Mouse (Mus musculus) telencephalon, adult 2 months (tissue): ENCODE measurements around the gene Timmdc1.
"Not testable (repeated sequence)": the region's sequence is repeated elsewhere in the genome, so short reads cannot be mapped to it uniquely, and the experiment has no call there.

Experiments used
- DNase-seq: peaks from one replicate; pipeline ENCODE4 v3.0.0-alpha.2; 2011; ENCODE audit warnings: low read depth, low spot score

The Timmdc1 gene

GRCm38 (mm10) chr16:38496604-38497140 lies 25.8 kb downstream of the Timmdc1 start:
- no peak for DNase-seq

DNA sequence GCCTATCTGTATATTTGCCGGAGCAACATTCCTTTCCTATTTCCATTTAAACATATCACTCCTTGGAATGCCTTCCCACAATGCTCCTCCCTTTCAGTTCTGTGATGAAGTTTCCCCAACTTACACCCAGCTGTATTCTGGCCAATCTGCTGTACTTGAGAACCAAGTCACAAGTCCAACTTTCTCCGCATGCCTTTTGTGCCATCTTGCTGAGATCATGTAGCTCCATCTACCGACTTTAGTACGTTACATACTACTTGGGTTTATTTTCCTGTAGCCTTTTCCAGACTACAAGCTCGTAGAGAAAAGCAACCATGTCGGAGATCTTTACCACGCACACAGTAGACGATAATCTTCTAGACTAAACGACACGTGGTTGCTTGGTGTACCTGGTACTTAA lies 28.6 kb downstream of the Timmdc1 start:
- peak; percentile 35 for DNase-seq

DNA sequence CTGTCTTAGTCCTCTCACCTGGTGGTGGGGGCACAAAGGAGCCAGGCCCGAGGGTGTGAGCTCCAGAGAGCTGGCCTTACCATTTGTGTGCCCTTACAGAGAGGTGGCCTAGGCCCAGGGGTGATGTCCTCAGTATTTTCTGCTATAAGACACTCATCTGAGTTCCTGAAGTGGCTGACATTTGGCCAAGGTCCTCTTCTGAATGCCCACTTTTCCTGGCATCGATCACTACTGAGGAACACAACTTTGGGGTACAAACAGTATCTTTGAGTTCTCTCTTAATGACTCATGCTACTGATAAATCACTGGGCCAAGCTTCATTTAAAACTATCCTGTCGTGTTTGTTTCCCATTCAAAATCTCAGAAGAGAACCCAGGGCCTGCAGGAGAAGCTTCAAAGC lies 29.9 kb downstream of the Timmdc1 start:
- DNase-seq, result no peak

- DNase-seq, result no peak
These were observed 38.7 kb downstream of the Timmdc1 start for GRCm38 (mm10) chr16:38483582-38484309.

DNA sequence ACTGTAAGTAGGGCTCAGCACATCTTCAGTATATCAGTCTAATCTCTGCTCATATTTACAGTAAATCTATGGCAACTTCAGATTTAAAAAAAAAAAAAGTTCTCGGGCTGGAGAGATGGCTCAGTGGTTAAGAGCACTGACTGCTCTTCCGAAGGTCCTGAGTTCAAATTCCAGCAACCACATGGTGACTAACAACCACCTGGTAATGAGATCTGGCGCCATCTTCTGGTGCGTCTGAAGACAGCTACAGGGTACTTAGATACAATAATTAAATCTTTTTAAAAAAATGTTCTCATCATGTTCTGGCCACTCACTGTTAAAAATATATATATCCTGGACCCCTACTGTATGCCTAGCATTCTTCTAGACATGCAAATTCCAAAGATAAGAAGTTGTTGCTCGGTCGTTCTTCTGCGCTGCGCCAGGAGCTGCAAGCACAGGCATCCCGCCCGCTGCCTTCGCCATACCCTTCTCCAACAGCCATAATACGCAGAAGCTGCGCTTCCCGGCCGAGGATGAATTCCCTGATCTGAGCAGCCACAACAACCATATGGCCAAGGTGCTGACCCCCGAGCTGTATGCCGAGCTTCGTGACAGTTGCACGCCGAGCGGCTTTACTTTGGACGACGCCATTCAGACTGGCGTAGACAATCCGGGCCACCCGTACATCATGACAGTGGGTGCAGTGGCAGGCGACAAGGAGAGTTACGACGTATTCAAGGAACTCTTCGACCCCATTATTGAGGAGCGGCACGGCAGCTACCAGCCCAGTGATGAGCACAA lies 39.5 kb downstream of the Timmdc1 start:
- no peak for DNase-seq

DNA sequence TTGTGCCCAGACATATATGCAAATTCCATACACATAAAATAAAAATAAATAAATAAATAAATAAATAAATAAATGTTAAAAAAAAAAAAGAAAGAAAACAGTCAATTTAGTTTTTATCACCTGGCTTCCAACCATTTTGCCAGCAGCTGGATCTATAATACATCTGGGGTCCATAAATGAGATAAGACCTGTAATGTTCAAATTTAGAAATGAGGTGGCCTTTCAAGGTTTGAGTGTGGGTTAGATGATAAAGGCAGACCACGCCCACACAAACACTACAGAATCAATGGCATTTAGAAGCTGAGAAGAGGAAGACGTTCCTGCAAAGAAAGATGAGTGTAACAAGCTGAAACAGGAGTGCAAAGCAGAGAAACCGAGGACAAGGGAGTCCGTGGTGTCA lies 41.1 kb downstream of the Timmdc1 start:
- no peak for DNase-seq

GRCm38 (mm10) chr16:38478296-38478695 lies 44.2 kb downstream of the Timmdc1 start:
- DNase-seq, result no peak

DNA sequence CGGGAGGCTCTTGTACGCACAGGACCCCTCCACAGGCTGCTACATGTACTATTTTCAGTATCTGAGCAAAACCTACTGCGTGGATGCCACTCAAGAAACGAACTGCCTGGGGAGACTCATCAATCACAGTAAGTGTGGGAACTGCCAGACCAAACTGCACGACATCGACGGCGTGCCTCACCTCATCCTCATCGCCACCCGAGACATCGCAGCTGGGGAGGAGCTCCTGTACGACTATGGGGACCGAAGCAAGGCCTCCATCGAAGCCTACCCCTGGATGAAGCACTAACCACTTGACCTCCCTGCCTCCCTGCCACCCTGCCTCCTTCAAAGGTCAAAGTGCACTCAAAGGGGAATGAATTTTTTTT lies 45.2 kb downstream of the Timmdc1 start:
- not testable (repeated sequence) for DNase-seq

DNA sequence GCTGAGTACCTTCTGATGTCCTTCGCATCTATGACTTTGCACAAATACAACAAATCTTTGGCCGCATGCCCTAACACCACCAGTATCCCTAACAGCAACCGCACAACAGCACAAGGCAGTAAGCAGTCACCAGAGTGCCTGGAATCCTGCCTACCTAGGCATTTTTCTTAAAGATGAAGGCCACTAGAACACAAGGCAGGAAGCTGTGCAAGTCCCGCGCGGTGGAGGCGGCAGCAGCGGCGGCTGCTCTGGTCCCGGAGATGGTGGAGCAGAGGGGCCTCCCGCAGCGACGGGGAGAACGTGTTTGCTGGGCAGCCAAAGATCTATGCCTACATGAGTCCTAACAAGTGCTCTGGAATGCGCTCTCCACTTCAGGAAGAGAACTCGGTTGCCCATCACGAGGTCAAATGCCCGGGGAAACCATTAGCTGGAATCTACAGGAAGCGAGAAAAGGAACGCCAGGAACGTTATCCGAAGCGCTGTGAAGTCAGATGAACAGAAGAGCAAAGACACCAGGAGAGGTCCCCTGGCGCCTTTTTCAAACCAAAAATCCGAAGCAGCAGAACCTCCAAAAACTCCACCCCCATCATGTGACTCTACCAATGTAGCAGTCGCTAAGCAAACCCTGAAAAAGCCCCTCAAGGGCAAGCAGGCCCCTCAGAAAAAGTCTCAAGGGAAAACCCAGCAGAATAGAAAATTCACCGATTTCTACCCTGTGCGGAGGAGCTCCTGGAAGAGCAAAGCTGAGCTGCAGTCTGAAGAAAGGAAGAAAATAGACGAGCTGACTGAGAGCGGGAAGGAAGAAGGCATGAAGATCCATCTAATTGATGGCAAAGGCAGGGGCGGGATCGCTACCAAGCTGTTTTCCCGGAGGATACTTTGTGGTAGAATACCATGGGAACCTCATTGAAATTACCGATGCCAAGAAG lies 45.9 kb downstream of the Timmdc1 start:
- peak; percentile 8 for DNase-seq

- DNase-seq, result no peak
These were observed 46.7 kb downstream of the Timmdc1 start for GRCm38 (mm10) chr16:38475681-38476311.

- no peak for DNase-seq
These were observed 47.7 kb downstream of the Timmdc1 start for GRCm38 (mm10) chr16:38474677-38475286.

DNA sequence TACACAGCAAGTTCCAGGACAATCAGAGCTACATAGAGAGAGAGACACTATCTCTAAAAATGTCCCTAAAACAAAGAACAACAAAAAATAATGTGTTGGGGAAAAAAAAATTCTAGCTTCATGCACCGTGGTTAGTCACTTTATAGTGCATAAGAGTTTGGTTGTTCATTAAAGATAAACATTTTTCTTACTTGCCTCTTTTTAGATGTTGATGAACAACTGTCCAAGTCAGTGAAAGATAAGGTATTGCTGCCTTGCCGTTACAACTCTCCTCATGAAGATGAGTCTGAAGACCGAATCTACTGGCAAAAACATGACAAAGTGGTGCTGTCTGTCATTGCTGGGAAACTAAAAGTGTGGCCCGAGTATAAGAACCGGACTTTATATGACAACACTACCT lies 48.8 kb downstream of the Timmdc1 start:
- no peak for DNase-seq

DNA sequence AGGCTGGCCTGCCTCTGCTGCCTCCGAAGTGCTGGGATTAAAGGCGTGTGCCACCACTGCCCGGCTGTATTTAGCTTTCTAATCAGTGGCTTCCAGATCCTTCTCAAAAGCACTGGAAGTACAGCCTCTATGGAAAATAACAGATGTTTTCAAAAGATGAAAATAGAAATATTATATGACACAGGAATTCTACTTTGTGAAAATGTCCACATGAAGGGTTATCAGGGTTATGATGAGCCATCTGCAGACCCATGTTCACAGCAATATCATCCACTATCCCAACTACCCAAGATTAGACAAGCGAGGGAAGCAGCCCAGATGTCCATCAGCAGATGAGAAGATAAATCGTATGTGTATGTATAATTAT lies 50.0 kb downstream of the Timmdc1 start:
- DNase-seq, result no peak

- no peak for DNase-seq
These were observed 50.6 kb downstream of the Timmdc1 start for GRCm38 (mm10) chr16:38471697-38472506.

DNA sequence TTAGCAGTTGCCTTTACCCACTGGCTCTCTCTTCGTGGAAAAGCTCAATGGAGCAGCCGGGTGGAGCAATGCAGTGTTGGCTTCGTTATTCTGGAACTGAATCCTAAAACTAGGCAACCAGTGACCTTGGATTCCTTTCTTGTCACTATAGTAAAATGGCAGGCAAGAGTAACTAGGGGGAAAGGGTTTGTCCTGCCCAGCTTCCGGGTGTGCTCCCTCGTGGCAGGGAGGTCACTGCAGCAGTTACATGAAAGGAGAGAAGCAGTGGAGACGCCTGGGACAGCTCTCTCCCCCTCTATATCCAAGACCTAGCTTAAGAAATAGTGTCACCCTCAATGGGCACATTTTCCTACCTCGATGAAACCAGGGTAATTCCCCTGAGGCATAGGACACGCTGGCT lies 53.0 kb downstream of the Timmdc1 start:
- DNase-seq, result no peak

GRCm38 (mm10) chr16:38468706-38469018 lies 53.8 kb downstream of the Timmdc1 start:
- no peak for DNase-seq

DNA sequence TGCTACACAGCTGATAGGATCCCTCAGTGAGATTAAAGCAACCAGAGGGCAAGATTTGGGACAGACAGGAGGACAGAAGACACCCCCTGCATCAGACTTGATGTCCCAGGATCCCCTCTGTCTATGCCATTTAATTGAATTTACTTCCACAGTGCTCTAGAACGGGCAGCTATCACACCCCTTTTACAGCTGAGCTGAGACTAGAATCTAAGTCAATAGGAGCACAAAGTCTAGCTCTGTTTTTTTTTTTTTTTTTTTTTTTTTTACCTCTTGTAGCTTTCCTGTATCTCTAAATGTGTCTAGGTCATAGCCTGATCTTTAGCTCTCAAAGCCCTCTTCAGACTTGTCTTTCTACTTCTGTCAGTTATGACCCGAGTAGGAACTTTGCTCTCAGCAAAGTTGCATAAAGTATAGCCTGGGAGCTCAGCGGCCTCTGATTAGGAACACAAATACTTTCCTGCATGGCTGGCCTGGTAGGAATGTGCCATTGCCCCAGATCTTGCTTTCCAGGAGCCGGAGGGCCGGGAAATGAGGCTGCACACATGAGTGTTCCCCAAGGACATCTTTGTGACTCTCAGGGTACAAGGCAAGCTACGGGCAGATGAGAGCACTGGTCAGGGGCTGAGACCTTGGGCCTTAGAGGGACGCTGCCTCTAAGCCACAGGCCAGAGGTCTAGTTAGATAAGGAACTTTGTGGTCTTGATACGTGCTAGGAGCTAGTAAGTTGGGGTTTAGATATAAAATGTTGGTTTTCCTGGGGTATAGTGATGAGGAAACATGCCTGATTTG lies 54.4 kb downstream of the Timmdc1 start:
- DNase-seq, result no peak

DNA sequence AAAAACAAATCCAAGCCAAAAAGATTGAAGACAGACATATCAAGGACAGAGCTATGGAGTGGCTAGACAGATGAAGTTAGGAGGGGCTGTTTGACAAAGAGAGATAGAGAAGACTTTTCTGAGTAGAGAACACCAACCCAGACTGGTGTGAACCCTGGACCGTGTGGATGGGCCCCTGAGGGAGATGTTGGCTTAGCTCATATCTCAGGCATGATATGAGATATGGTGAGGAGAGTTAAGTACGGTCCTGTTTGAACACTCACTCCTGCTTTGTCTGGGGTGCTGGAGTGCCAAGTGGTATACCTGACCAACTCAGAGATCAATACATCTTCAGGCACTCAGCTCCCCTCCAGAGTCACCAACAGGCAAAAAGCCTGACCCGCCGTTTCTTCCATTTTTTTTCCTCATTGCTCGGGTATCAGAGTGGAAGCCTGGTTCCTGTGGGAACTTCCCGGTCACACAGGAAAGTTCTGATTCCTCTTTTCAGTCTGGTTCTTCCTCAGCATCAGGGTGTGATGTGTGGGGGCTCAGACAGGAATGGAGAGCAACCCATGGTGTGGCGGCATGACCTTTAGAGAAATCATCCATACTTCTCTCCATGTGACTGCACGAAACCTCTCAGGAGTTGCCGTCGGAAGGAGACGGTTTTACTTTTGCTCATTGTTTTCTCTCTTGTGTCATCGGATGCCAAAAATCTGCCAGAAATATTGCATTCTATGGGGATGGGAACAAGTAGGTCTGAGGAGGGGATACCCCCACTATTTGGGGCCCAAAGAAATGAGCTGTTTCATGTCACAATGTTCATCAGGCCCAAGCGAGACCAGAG lies 55.2 kb downstream of the Timmdc1 start:
- no peak for DNase-seq

GRCm38 (mm10) chr16:38466089-38466488 lies 56.4 kb downstream of the Timmdc1 start:
- no peak for DNase-seq
